Mouse (Mus musculus) megakaryocyte, embryonic 14.5 days (primary cell): Measurements from ENCODE around the gene Cdca3. TPM values are rescaled to one million over a fixed set of nuclear protein-coding genes. Genes with fewer than 3 reads are reported as not detected.

ENCODE experiments used
- H3K27me3 ChIP-seq: replicated peaks from 2 replicates; pipeline ENCODE3; 2012; ENCODE audit warnings: inconsistent platforms
- H3K36me3 ChIP-seq: replicated peaks from 2 replicates; pipeline ENCODE3; 2012; ENCODE audit warnings: low read length, inconsistent platforms, mixed read lengths
- H3K4me1 ChIP-seq: 2 replicates; pipeline ENCODE4 v1.6.1; 2012; ENCODE audit warnings: inconsistent platforms
- H3K4me3 ChIP-seq: replicated peaks from 2 replicates; pipeline ENCODE3; 2012; ENCODE audit warnings: moderate library complexity, mild to moderate bottlenecking, inconsistent platforms
- H3K9me3 ChIP-seq: 2 replicates; pipeline ENCODE4 v1.6.1; 2012; ENCODE audit warnings: inconsistent platforms
- FLI1 ChIP-seq: IDR thresholded peaks from 2 replicates; pipeline ENCODE4 v1.6.1; 2012; ENCODE audit warnings: low read length, inconsistent platforms, mixed read lengths
- GATA1 ChIP-seq: IDR thresholded peaks from 3 replicates; pipeline ENCODE4 v1.6.1; 2012; ENCODE audit warnings: mixed read lengths, low read length, inconsistent platforms, borderline replicate concordance
- polyA plus RNA-seq: library from polyadenylated mRNA; stranded (reverse); fragments of >175 nt; gene quantifications from 2 replicates; pipeline ENCODE4 v1.2.3, GENCODE M21; 2012; ENCODE audit warnings: low replicate concordance; ENCODE audit not compliant: insufficient read depth

Gene Cdca3
- polyA plus RNA-seq, 1 experiment, result 32.4 TPM

- TF ChIP-seq GATA1, result no peak
- no peak for TF ChIP-seq FLI1
- Histone ChIP-seq H3K4me1 (peaks cover 58% of the 10 kb centered on the region), H3K36me3 (peaks cover 47% of the 10 kb centered on the region), H3K27me3 (peaks cover 18% of the 10 kb centered on the region), H3K4me3 (no peak overlapping the region), H3K9me3 (no peaks in the 10 kb centered on the region)
These were observed 5.2 kb downstream of the Cdca3 start for GRCm38 (mm10) chr6:124834512-124835081.

GRCm38 (mm10) chr6:124835531-124835930, 6.2 kb downstream of the Cdca3 start:
- Histone ChIP-seq H3K36me3 (peaks cover 47% of the 10 kb centered on the region), H3K9me3 (no peaks in the 10 kb centered on the region), H3K27me3 (peaks cover 27% of the 10 kb centered on the region), H3K4me1 (peaks cover 63% of the 10 kb centered on the region), H3K4me3 (no peak overlapping the region)
- no peak for TF ChIP-seq GATA1
- no peak for TF ChIP-seq FLI1

DNA sequence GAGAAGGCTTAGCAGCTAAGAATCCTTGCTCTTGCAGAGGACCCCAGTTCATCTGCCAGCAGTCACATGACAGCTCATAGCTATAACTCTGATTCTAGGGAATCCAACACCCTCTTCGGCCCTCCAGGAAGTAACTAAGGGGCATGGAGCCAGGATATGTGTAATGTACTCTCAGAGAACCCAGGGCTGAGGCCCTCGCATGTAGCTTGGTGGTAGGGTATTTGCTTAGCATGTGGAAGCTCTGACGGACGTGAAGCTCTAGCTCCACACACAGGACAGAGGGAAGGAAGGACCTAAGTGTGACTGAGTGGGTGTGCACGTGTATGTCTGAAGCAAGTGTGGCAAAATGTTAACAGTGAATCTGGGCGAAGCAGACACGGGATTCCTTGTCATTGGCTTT, 7.1 kb downstream of the Cdca3 start:
- TF ChIP-seq GATA1, result no peak
- no peak for TF ChIP-seq FLI1
- H3K27me3 ChIP-seq, result peaks cover 29% of the 10 kb centered on the region
- H3K36me3 ChIP-seq, result peaks cover 44% of the 10 kb centered on the region
- H3K4me1 ChIP-seq, result peaks cover 56% of the 10 kb centered on the region
- no peaks in the 10 kb centered on the region for H3K9me3 ChIP-seq
- no peak overlapping the region for H3K4me3 ChIP-seq

GRCm38 (mm10) chr6:124839805-124840204, 10.5 kb downstream of the Cdca3 start:
- Histone ChIP-seq H3K36me3 (peaks cover 11% of the 10 kb centered on the region), H3K4me1 (peaks cover 41% of the 10 kb centered on the region)
- TF ChIP-seq FLI1 (no peak), GATA1 (no peak)

GRCm38 (mm10) chr6:124840241-124841167, 11.2 kb downstream of the Cdca3 start, which contains the start of gene Gnb3:
TSS of gene Gnb3 (minus strand) at chr6:124840275.
- peaks cover 5% of the 10 kb centered on the region for H3K36me3 ChIP-seq
- H3K4me3 ChIP-seq, result no peak within 1 kb of the TSS
- H3K27me3 ChIP-seq, result peaks cover 49% of the 10 kb centered on the region
- H3K4me1 ChIP-seq, result peaks cover 36% of the 10 kb centered on the region; the same call in 1 of the 2 replicates
- no peaks in the 10 kb centered on the region for H3K9me3 ChIP-seq
- TF ChIP-seq FLI1 (no peak), GATA1 (no peak)

More at GRCm38 (mm10) chr6:124839805-124840204, 10.5 kb downstream of the Cdca3 start:
- peaks cover 42% of the 10 kb centered on the region for H3K27me3 ChIP-seq
- no peaks in the 10 kb centered on the region for H3K9me3 ChIP-seq
- no peak overlapping the region for H3K4me3 ChIP-seq

GRCm38 (mm10) chr6:124847305-124847704, 18.0 kb downstream of the Cdca3 start:
- no peak for TF ChIP-seq FLI1
- no peak for TF ChIP-seq GATA1
- Histone ChIP-seq H3K4me3 (peak overlapping the region; percentile 72), H3K9me3 (no peaks in the 10 kb centered on the region), H3K27me3 (peaks cover 56% of the 10 kb centered on the region), H3K4me1 (peaks cover 20% of the 10 kb centered on the region), H3K36me3 (no peaks in the 10 kb centered on the region)

DNA sequence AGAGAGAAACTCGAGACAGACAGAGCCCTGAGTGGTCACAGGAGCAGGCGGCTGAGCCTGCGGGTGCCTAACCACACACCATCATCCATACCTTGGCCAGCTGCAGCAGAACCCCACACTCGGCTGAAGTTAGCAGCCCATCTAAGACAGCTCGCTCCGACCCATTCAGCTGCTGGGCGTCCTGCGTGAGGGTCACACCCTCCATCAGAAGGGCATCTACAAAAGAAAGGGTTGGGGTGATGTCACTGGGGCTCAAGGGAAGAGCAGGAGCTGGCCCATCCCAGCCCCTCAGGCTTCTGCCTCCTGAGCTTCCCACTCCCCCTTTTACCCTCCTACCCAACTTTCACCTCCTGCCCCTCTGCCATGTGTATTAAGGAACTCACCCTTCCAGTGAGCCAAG, 21.2 kb downstream of the Cdca3 start:
- Histone ChIP-seq H3K36me3 (no peaks in the 10 kb centered on the region), H3K27me3 (peaks cover 64% of the 10 kb centered on the region), H3K4me3 (no peak overlapping the region), H3K9me3 (no peaks in the 10 kb centered on the region), H3K4me1 (peaks cover 25% of the 10 kb centered on the region)
- no peak for TF ChIP-seq GATA1
- no peak for TF ChIP-seq FLI1

GRCm38 (mm10) chr6:124854647-124855046, 25.3 kb downstream of the Cdca3 start:
- Histone ChIP-seq H3K4me3 (no peak overlapping the region), H3K4me1 (peaks cover 30% of the 10 kb centered on the region), H3K9me3 (no peaks in the 10 kb centered on the region), H3K27me3 (peaks cover 80% of the 10 kb centered on the region), H3K36me3 (no peaks in the 10 kb centered on the region)
- TF ChIP-seq FLI1 (no peak), GATA1 (no peak)

GRCm38 (mm10) chr6:124856321-124856720, 27.0 kb downstream of the Cdca3 start:
- Histone ChIP-seq H3K4me1 (peaks cover 34% of the 10 kb centered on the region), H3K9me3 (no peaks in the 10 kb centered on the region), H3K4me3 (peak overlapping the region; percentile 76), H3K36me3 (no peaks in the 10 kb centered on the region), H3K27me3 (peaks cover 89% of the 10 kb centered on the region)
- TF ChIP-seq FLI1, result no peak
